Mouse (Mus musculus) lung, adult 2 months (tissue): ENCODE results near the gene Krtap24-1.

Source experiments
- CTCF ChIP-seq: fragments of 200-500 bp; IDR thresholded peaks from 2 replicates; pipeline ENCODE4 v1.5.1; 2011; ENCODE audit warnings: mild to moderate bottlenecking, low read length, control low read depth; ENCODE audit not compliant: insufficient read depth
- POLR2A ChIP-seq: fragments of 200-500 bp; IDR thresholded peaks from 2 replicates; pipeline ENCODE4 v1.6.1; 2011; ENCODE audit warnings: low read depth, mild to moderate bottlenecking, control low read depth, low read length, borderline replicate concordance; ENCODE audit errors: extremely low read depth

DNA sequence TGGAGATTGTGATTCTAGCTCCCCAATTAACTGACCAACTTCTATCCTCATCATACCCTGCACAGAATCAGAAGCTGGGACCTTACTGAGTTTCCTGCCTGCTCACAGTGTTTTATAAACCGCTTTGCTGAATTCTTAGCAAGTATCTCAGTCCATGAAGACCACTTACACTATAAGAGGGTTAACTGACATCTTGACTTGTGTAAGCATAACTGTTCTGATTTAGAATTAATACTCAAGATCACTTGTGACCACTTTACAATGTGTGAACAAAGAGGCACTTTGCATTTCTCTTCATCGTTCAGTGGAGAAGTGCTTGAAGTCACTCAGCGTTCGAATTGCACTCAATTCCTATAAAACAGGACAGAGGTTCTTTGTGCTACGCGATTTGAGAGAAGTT lies 7.5 kb downstream of the Krtap24-1 start:
- no peak for TF ChIP-seq CTCF
- TF ChIP-seq POLR2A: no peak
